Mouse (Mus musculus): Measurements from ENCODE around the gene Mgme1. TPM values are rescaled to one million over a fixed set of nuclear protein-coding genes. Genes with fewer than 3 reads are reported as not detected.

Mgme1 gene
- polyA plus RNA-seq, 1 experiment from 2014 or later, result 18.5 TPM

DNA sequence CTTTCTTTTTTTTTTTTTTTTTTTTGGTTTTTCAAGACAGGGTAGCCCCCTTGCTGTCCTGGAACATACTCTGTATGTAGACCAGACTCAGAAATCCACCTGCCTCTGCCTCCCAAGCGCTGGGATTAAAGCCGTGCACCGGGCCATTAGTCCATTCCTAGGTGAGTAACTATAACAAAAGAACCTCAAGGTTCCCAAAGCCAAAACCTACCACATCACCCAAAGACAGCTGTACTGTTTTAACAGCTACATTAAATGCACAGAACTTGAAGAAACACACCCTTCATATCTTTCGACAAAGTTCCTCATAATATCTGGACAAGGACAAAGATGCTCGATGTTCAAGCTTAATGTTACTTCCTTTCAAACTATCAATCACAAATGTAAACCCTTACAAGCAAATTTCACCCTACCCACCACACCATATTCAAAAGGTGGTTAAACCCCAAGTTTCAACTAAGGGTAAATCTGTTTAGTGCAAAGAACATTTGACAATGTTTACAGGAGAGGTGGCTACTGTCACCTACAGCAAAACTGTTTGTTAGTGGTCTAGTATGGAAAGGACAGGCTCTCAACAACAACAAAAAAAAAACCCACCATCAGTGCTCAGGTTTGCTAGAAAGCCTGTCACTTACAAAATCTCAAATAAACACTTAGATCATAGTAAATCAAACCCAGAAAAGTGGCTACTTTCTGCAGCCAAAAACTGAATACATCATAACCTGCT lies 3.3 kb upstream of the Mgme1 start:
- Histone ChIP-seq H3K4me1 (replicated peaks) (peaks cover 39% of the 10 kb centered on the region), H3K27ac (no peak overlapping the region), H3K27me3 (ENCODE audit: insufficient read depth, poor library complexity, severe bottlenecking) (no peaks in the 10 kb centered on the region), H3K36me3 (peaks cover 43% of the 10 kb centered on the region), H3K4me3 (peak overlapping the region; percentile 92), H3K9me3 (no peaks in the 10 kb centered on the region)
- no peak for DNase-seq (ENCODE audit: low spot score)
- WGBS, result 52% methylated on average over 5 of the region's 5 CpGs

DNA sequence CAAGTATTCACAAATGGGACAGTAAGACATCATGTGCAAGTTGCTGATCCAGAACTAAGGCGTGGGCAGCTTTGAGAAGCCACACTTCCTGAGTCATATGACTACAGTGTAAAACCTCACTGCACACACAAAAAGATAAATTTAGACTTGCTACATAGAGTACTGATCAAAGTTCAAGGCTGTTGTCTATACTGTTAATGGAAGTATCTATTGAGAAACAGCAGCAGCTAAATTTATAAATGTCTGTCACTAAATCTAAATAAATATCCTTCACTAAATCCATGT lies 2.8 kb upstream of the Mgme1 start:
- 59% methylated on average over 1 of the region's 1 CpGs for WGBS
- peaks cover 42% of the 10 kb centered on the region for H3K36me3 ChIP-seq

DNA sequence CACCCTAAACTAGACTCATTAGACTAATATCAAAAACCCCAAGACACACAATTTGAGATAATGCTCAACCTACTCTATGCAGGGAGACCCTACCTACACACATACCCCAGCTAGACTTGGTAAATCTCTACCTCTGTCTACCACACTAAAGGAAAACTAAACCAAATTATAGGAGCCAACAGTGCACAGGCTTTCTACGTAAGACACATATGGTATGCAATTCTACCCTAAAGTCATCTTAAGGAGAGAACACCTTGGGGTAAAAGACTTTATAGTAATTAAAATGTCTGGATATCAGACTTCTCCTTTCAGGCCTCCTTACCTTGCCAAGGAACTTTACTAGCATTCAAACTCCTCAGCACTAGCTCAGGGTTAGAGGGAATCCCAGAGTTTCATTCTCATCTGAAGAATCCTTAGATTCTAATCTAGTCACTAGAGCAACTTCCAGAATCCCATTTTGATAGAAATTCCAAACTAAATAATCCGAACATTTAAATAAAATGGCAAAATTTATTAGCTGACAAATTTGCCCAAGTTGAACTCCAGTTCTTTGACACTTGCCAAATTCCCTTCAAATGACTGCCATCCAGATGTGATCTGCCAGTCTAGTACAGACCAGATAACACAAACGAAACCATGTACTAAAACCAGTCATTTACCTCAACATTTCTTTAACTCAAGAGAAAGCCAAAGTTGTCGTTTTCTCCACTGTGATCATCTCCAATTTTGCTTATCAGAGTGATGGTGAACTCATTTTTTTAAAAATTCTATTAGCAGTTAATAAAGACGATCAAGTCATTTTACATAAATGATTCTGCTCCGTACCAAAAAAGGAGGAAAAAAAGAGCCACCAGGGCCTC lies 1.8 kb upstream of the Mgme1 start:
- Histone ChIP-seq H3K27me3 (ENCODE audit: insufficient read depth, poor library complexity, severe bottlenecking) (no peaks in the 10 kb centered on the region), H3K9me3 (no peaks in the 10 kb centered on the region), H3K27ac (peak overlapping the region; percentile 98; the same call in 1 of the 2 replicates), H3K36me3 (peaks cover 39% of the 10 kb centered on the region), H3K4me3 (peak overlapping the region; percentile 92), H3K4me1 (replicated peaks) (peaks cover 39% of the 10 kb centered on the region)
- DNase-seq (ENCODE audit: low spot score), result no peak
- WGBS, result 8% methylated on average over 6 of the region's 6 CpGs

More for the DNA sequence above, 2.8 kb upstream of the Mgme1 start:
- H3K4me1 ChIP-seq (replicated peaks), result peaks cover 39% of the 10 kb centered on the region
- no peak for DNase-seq (ENCODE audit: low spot score)
- peak overlapping the region; percentile 92 for H3K4me3 ChIP-seq
- no peaks in the 10 kb centered on the region for H3K27me3 ChIP-seq (ENCODE audit: insufficient read depth, poor library complexity, severe bottlenecking)
- H3K27ac ChIP-seq, result no peak overlapping the region
- no peaks in the 10 kb centered on the region for H3K9me3 ChIP-seq

DNA sequence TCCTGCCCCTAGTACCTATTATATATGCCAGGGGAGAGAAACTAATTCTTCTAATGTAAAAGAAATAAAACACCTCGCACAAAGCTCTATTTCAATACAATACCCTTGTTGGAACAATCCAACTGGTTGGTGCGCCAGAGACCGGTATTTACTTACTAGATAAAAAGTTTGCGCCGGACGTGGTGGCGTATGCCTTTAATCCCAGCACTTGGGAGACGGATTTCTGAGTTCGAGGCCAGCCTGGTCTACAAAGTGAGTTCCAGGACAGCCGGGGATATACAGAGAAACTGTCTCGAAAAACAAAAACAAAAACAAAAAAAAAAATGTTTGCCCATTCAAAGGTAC lies 1.2 kb upstream of the Mgme1 start:
- peak; percentile 7 for DNase-seq (ENCODE audit: low spot score)
- Histone ChIP-seq H3K4me1 (replicated peaks) (peaks cover 44% of the 10 kb centered on the region), H3K9me3 (no peaks in the 10 kb centered on the region), H3K4me3 (peak overlapping the region; percentile 92), H3K27ac (peak overlapping the region; percentile 98), H3K27me3 (ENCODE audit: insufficient read depth, poor library complexity, severe bottlenecking) (no peaks in the 10 kb centered on the region), H3K36me3 (peaks cover 33% of the 10 kb centered on the region)
- under 1% methylated on average over 11 of the region's 11 CpGs for WGBS

GRCm38 (mm10) chr2:144269679-144270475 lies 586 bp upstream of the Mgme1 start:
- Histone ChIP-seq H3K4me1 (replicated peaks) (peaks cover 49% of the 10 kb centered on the region), H3K27me3 (ENCODE audit: insufficient read depth, poor library complexity, severe bottlenecking) (no peaks in the 10 kb centered on the region), H3K36me3 (peaks cover 27% of the 10 kb centered on the region), H3K9me3 (no peaks in the 10 kb centered on the region), H3K4me3 (peak overlapping the region; percentile 92), H3K27ac (peak overlapping the region; percentile 98)
- DNase-seq (ENCODE audit: low spot score), result no peak
- WGBS, result under 1% methylated on average over 33 of the region's 33 CpGs

DNA sequence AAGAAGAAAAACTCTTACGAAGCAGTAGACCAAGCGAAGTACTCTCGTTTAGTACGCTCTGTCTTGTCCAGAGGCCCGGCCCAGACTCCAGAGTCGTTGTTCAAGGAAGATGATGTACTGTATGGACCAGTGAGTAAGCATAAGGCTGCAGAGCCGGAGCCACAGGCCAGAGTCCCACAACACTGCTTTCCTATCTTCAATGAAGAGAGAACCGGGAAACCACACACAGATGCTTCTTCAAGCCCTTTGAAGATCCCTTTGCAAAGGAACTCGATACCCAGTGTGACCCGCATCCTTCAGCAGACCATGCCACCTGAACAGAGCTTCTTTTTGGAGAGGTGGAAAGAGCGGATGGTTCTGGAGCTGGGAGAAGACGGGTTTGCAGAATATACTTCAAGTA lies 1.6 kb downstream of the Mgme1 start:
- 88% methylated on average over 12 of the region's 12 CpGs for WGBS
- H3K27ac ChIP-seq, result no peak overlapping the region
- DNase-seq (ENCODE audit: low spot score), result no peak
- H3K9me3 ChIP-seq, result no peaks in the 10 kb centered on the region
- H3K27me3 ChIP-seq (ENCODE audit: insufficient read depth, poor library complexity, severe bottlenecking), result no peaks in the 10 kb centered on the region
- H3K36me3 ChIP-seq, result peaks cover 29% of the 10 kb centered on the region
- no peak overlapping the region for H3K4me3 ChIP-seq
- H3K4me1 ChIP-seq (replicated peaks), result peaks cover 37% of the 10 kb centered on the region

- H3K4me1 ChIP-seq (replicated peaks), result peaks cover 15% of the 10 kb centered on the region; the same call in 1 of the 2 replicates
- H3K4me3 ChIP-seq, result no peak overlapping the region
- peaks cover 44% of the 10 kb centered on the region for H3K36me3 ChIP-seq
- no peaks in the 10 kb centered on the region for H3K27me3 ChIP-seq (ENCODE audit: insufficient read depth, poor library complexity, severe bottlenecking)
- H3K27ac ChIP-seq, result no peak overlapping the region
- DNase-seq (ENCODE audit: low spot score), result no peak
- 65% methylated on average over 8 of the region's 8 CpGs for WGBS
- no peaks in the 10 kb centered on the region for H3K9me3 ChIP-seq
Observed at GRCm38 (mm10) chr2:144274741-144275140, 4.3 kb downstream of the Mgme1 start.

DNA sequence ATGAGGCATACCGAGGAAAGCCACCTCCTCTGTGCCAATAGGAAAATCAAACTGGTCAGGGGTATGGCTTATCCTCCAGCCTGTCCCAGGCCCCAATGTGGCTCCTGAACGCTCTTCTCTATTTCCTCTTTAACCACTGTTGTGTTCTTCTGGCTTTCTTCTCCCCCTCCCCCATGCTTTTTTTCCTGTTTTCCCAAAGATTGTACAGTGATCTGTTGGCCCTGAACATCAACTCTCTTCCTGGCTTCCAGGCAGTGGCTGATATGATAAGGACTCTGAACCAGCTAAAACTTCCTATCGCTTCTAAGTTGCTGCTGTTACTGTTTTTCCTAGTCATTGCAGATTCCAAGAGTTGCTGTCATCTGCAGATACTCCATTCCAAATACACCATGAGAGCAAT lies 6.4 kb downstream of the Mgme1 start:
- Histone ChIP-seq H3K9me3 (no peaks in the 10 kb centered on the region), H3K27me3 (ENCODE audit: insufficient read depth, poor library complexity, severe bottlenecking) (no peaks in the 10 kb centered on the region), H3K4me3 (no peak overlapping the region), H3K4me1 (replicated peaks) (peaks cover 11% of the 10 kb centered on the region; the same call in 1 of the 2 replicates), H3K36me3 (peaks cover 53% of the 10 kb centered on the region), H3K27ac (no peak overlapping the region)
- 90% methylated on average over 3 of the region's 3 CpGs for WGBS
- DNase-seq (ENCODE audit: low spot score), result no peak

GRCm38 (mm10) chr2:144279742-144280141 lies 9.3 kb downstream of the Mgme1 start:
- Histone ChIP-seq H3K4me3 (no peak overlapping the region), H3K9me3 (no peaks in the 10 kb centered on the region), H3K4me1 (replicated peaks) (peaks cover 10% of the 10 kb centered on the region), H3K36me3 (peaks cover 45% of the 10 kb centered on the region), H3K27me3 (ENCODE audit: insufficient read depth, poor library complexity, severe bottlenecking) (no peaks in the 10 kb centered on the region), H3K27ac (no peak overlapping the region)
- no peak for DNase-seq (ENCODE audit: low spot score)
- 88% methylated on average over 5 of the region's 5 CpGs for WGBS

GRCm38 (mm10) chr2:144280568-144280967 lies 10.1 kb downstream of the Mgme1 start:
- no peaks in the 10 kb centered on the region for H3K9me3 ChIP-seq
- H3K4me1 ChIP-seq (replicated peaks), result peaks cover 8% of the 10 kb centered on the region
- no peak overlapping the region for H3K27ac ChIP-seq
- H3K27me3 ChIP-seq (ENCODE audit: insufficient read depth, poor library complexity, severe bottlenecking), result no peaks in the 10 kb centered on the region
- WGBS, result 90% methylated on average over 3 of the region's 3 CpGs
- peaks cover 43% of the 10 kb centered on the region for H3K36me3 ChIP-seq
- no peak for DNase-seq (ENCODE audit: low spot score)
- no peak overlapping the region for H3K4me3 ChIP-seq

DNA sequence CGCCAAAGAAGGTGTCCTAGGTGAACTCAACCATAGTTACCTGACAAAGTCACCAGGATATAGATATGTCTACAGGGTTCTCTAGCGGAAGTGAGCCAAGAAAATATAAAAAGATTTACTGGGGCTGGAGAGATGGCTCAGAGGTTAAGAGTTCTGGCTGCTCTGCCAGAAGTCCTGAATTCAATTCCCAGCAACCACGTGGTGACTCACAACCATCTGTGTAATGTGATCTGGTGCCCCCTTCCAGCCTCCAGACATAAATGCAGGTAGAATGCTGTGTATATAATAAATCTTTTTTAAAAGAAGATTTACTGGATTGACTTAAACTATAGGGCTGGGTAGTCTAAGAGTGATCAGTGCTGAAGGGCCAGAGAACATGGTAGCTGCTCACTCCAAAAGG lies 11.0 kb downstream of the Mgme1 start:
- no peak for DNase-seq (ENCODE audit: low spot score)
- 68% methylated on average over 3 of the region's 3 CpGs for WGBS
- Histone ChIP-seq H3K27ac (no peak overlapping the region), H3K36me3 (peaks cover 40% of the 10 kb centered on the region), H3K27me3 (ENCODE audit: insufficient read depth, poor library complexity, severe bottlenecking) (no peaks in the 10 kb centered on the region), H3K4me3 (no peak overlapping the region), H3K4me1 (replicated peaks) (peaks cover 8% of the 10 kb centered on the region), H3K9me3 (no peaks in the 10 kb centered on the region)

- no peaks in the 10 kb centered on the region for H3K27me3 ChIP-seq (ENCODE audit: insufficient read depth, poor library complexity, severe bottlenecking)
- no peak for DNase-seq (ENCODE audit: low spot score)
- no peaks in the 10 kb centered on the region for H3K36me3 ChIP-seq
- H3K9me3 ChIP-seq, result no peaks in the 10 kb centered on the region
- no peaks in the 10 kb centered on the region for H3K4me1 ChIP-seq (replicated peaks)
- no peak overlapping the region for H3K27ac ChIP-seq
- no peak overlapping the region for H3K4me3 ChIP-seq
- WGBS, result 90% methylated on average over 7 of the region's 7 CpGs
Observed at GRCm38 (mm10) chr2:144290321-144290720, 19.9 kb downstream of the Mgme1 start.
